Mouse (Mus musculus) liver, adult 2 months (tissue): ENCODE measurements around the gene Srms.

Source experiments
- CTCF ChIP-seq: fragments of 200-500 bp; IDR thresholded peaks from 2 replicates; pipeline ENCODE4 v1.5.1; 2011; ENCODE audit warnings: low read depth, low read length, control low read depth
- POLR2A ChIP-seq: fragments of 200-500 bp; IDR thresholded peaks from 2 replicates; pipeline ENCODE4 v1.6.1; 2011; ENCODE audit warnings: low read length, control low read depth; ENCODE audit not compliant: insufficient read depth; ENCODE audit errors: extremely low read depth

DNA sequence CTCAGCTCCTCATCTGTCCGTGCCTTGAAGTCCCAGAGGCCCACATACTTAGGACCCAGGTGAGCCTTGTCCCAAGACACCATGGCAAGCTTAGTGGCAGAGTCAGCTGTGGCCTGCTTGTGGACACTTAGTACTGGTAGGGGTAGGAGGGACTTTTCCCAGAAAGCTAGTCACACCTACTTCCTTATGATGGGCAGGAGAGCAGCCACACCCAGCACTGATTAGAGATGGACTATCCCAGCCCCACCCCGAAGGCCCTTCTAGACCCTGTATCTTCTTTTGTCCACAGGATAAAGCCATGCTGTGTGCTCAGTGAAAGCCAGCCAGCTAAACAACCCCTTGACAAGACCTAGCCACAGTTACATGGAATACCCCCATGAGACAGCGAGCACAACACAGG is 10.6 kb downstream of the Srms start, which contains the start of gene Ptk6:
- TF ChIP-seq POLR2A (no peak), CTCF (no peak)
